Mouse (Mus musculus) lung, embryonic 16.5 days (tissue): Measurements from ENCODE around the gene Ccdc3. TPM values are rescaled to one million over a fixed set of nuclear protein-coding genes. Genes with fewer than 3 reads are reported as not detected.
"Not testable (repeated sequence)": the region's sequence is repeated elsewhere in the genome, so short reads cannot be mapped to it uniquely, and the experiment has no call there.

Experiments
- ATAC-seq: fragments of 200-750 bp; cut with Nextera tagmentation; 2 replicates; pipeline ENCODE4 v1.8.0; 2017; ENCODE audit warnings: low read depth, mild to moderate bottlenecking, moderate library complexity
- H3K27ac ChIP-seq: fragments of 300-500 bp; sonication (generic); 2 replicates; pipeline ENCODE4 v1.5.1; 2014; ENCODE audit warnings: mild to moderate bottlenecking, control low read depth, low read length
- H3K27me3 ChIP-seq: fragments of 300-500 bp; sonication (generic); 2 replicates; pipeline ENCODE4 v1.6.1; 2014; ENCODE audit warnings: low read depth, low read length, mixed read lengths; ENCODE audit not compliant: control insufficient read depth, insufficient read depth
- H3K36me3 ChIP-seq: fragments of 300-500 bp; sonication (generic); 2 replicates; pipeline ENCODE4 v1.6.1; 2014; ENCODE audit warnings: low read length; ENCODE audit not compliant: control insufficient read depth, insufficient read depth
- H3K4me1 ChIP-seq: fragments of 300-500 bp; sonication (generic); replicated peaks from 2 replicates; pipeline ENCODE4 v1.6.1; 2014; ENCODE audit warnings: low read length, mixed read lengths; ENCODE audit not compliant: control insufficient read depth, insufficient read depth
- H3K4me2 ChIP-seq: fragments of 300-500 bp; sonication (generic); 2 replicates; pipeline ENCODE4 v1.6.1; 2014; ENCODE audit warnings: low read depth, low read length, control low read depth
- H3K4me3 ChIP-seq: fragments of 300-500 bp; sonication (generic); 2 replicates; pipeline ENCODE4 v1.5.1; 2014; ENCODE audit warnings: mild to moderate bottlenecking, low read length, control low read depth
- H3K9ac ChIP-seq: fragments of 300-500 bp; sonication (generic); 2 replicates; pipeline ENCODE4 v1.6.1; 2014; ENCODE audit warnings: low read length, control low read depth
- H3K9me3 ChIP-seq: fragments of 300-500 bp; sonication (generic); 2 replicates; pipeline ENCODE4 v1.6.1; 2016; ENCODE audit warnings: low read length; ENCODE audit not compliant: control insufficient read depth
- WGBS: fragments of 180-500 bp; shearing (Covaris S2); extraction: QIAGEN DNeasy Blood & Tissue Kit; methylation state at CpG from one replicate; pipeline ENCODE4 v1.1.7; 2014; 5-methylcytosine and 5-hydroxymethylcytosine counted together
- polyA plus RNA-seq: library from polyadenylated mRNA; unstranded; fragments of >200 nt; fragmentation: Nextera tagmentation; extraction: Ambion mirVana; gene quantifications from 2 replicates; pipeline ENCODE4 v1.2.1, GENCODE M21; 2015

Gene Ccdc3
- polyA plus RNA-seq, result 1.6 and 1.9 TPM in 2 replicates

- Histone ChIP-seq H3K9ac (peak within 1 kb of the TSS; percentile 61), H3K4me3 (peak within 1 kb of the TSS; percentile 54), H3K4me1 (no peaks in the 10 kb centered on the region; the same call in 1 of the 2 replicates), H3K4me2 (peak within 1 kb of the TSS; percentile 86), H3K27ac (no peak within 1 kb of the TSS), H3K9me3 (no peaks in the 10 kb centered on the region), H3K27me3 (peaks cover 32% of the 10 kb centered on the region), H3K36me3 (no peaks in the 10 kb centered on the region)
- peak; percentile 67 for ATAC-seq
- 1% methylated on average over 64 of the region's 78 CpGs for WGBS
These were observed at the start of gene Ccdc3 for GRCm38 (mm10) chr2:5137500-5138286. Gene Ccdc3 (plus strand): TSS chr2:5137776.

DNA sequence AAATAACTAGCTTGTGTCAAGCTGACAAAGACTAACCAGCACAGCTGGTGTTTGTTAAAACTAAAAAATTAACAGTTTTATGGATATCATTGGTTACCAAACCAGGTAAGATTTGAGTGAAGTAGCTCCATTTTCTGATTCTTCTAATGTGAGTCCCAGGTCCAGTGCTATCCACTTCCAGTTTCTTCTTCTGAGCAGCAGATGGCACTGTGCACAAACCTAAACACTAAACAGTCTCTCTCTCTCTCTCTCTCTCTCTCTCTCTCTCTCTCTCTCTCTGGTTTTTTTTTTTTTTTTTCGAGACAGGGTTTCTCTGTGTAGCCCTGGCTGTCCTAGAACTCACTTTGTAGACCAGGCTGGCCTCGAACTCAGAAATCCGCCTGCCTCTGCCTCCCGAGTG, 47.2 kb upstream of the Ccdc3 start:
- not testable (repeated sequence) for H3K27me3 ChIP-seq, ATAC-seq, H3K27ac ChIP-seq, H3K4me2 ChIP-seq, H3K4me3 ChIP-seq, H3K4me1 ChIP-seq, H3K36me3 ChIP-seq, H3K9me3 ChIP-seq, H3K9ac ChIP-seq
- WGBS, result 81% methylated on average over 3 of the region's 4 CpGs

GRCm38 (mm10) chr2:5094876-5095275, 42.7 kb upstream of the Ccdc3 start:
- ATAC-seq, result no peak
- Histone ChIP-seq H3K4me2 (no peak overlapping the region), H3K27me3 (no peaks in the 10 kb centered on the region), H3K27ac (no peak overlapping the region), H3K9me3 (no peaks in the 10 kb centered on the region; the same call in 1 of the 2 replicates), H3K36me3 (no peaks in the 10 kb centered on the region), H3K4me1 (peaks cover 3% of the 10 kb centered on the region; the same call in 1 of the 2 replicates), H3K4me3 (no peak overlapping the region), H3K9ac (no peak overlapping the region)
- 86% methylated on average over 5 of the region's 5 CpGs for WGBS

- ATAC-seq, result no peak
- no peak overlapping the region for H3K27ac ChIP-seq
- 16% methylated on average over 1 of the region's 1 CpGs for WGBS
These were observed 42.3 kb upstream of the Ccdc3 start for GRCm38 (mm10) chr2:5095316-5095715.

DNA sequence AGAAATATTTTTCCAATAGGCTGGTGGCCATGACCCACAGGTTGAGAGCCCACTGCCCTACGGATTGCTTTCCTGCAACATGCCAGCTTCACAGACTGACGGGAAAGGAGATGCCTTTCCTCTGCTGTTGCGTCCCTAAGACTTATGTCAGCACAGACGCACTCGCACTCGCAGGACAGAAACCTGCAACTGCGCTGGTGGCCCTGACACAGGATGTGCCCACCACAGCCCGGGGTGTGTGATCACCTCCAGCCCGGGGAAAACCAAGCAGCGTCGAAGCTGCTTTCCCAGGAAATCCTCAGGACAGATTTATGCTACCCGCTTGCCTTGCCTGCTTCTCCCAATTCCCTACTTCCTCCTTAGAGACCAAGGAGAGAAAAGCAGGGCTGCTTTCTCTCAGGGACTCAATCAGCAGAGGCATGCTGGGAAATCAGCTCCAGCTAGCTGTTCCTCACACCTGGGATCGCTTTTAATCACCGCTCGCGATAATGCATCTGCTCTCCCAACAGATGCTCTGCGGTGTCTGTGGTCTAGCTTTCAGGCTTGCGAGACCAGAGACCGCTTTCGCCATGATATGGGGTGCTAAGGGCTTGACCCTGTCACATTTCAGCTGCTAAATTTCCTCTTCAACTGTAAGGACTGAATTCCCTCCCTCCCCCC, 39.7 kb upstream of the Ccdc3 start:
- peak overlapping the region; percentile 56 for H3K4me2 ChIP-seq
- no peaks in the 10 kb centered on the region for H3K27me3 ChIP-seq
- ATAC-seq, result no peak
- H3K9me3 ChIP-seq, result no peaks in the 10 kb centered on the region; the same call in 1 of the 2 replicates
- H3K4me1 ChIP-seq, result peaks cover 3% of the 10 kb centered on the region; the same call in 1 of the 2 replicates
- no peaks in the 10 kb centered on the region for H3K36me3 ChIP-seq
- H3K4me3 ChIP-seq, result peak overlapping the region; percentile 35
- peak overlapping the region; percentile 58 for H3K9ac ChIP-seq
- H3K27ac ChIP-seq, result no peak overlapping the region
- 10% methylated on average over 20 of the region's 20 CpGs for WGBS

More at GRCm38 (mm10) chr2:5095316-5095715, 42.3 kb upstream of the Ccdc3 start:
- no peaks in the 10 kb centered on the region for H3K27me3 ChIP-seq
- no peak overlapping the region for H3K4me2 ChIP-seq
- no peaks in the 10 kb centered on the region for H3K36me3 ChIP-seq
- peaks cover 3% of the 10 kb centered on the region; the same call in 1 of the 2 replicates for H3K4me1 ChIP-seq
- H3K9me3 ChIP-seq, result no peaks in the 10 kb centered on the region; the same call in 1 of the 2 replicates
- H3K4me3 ChIP-seq, result no peak overlapping the region
- no peak overlapping the region for H3K9ac ChIP-seq

DNA sequence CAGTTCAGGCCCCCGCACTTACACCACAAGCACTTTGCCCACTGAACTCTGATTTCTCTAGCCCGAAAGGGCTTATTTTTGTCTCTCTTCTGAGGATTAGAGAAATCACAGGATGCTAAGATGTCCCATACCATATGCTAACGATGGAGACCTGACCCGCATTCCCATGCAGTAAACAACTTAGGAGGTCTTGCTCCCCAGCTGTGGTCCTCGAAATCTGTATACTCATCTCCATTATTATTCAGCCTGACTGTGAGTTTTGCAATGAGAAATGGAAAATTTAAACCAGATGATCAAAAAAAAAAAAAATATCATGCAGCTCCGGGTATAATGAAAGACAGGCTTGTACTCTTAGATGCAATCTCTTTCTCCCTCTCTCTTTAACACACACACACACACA, 38.4 kb upstream of the Ccdc3 start:
- Histone ChIP-seq H3K27me3 (no peaks in the 10 kb centered on the region), H3K9ac (no peak overlapping the region), H3K9me3 (no peaks in the 10 kb centered on the region; the same call in 1 of the 2 replicates), H3K36me3 (no peaks in the 10 kb centered on the region), H3K4me1 (peaks cover 3% of the 10 kb centered on the region; the same call in 1 of the 2 replicates), H3K4me3 (no peak overlapping the region), H3K27ac (no peak overlapping the region), H3K4me2 (no peak overlapping the region)
- no peak for ATAC-seq
- 72% methylated on average over 6 of the region's 6 CpGs for WGBS

DNA sequence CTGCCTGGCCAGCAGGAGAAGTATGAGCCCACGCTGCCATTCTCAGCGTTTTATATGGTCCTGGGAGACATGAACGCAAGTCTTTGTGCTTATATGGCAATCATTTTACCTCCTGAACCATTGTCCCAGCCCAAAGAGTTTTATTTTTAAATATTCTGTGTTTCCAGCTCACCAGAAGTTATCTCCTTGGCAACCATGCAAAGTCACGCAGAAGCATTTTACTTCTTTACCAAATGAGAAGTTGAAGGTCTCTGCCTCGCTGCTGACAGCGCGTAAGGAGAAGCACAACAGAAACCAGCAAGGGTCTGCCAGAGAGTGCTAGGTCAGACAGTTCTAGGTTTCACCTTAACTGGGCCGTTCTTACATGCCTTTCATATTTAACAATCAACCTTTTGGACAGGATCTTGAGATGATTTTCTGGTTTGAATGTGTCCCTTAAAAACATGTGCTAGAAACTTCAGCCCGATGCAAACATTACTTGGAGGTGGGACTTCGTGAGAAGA, 35.8 kb upstream of the Ccdc3 start:
- H3K27ac ChIP-seq, result no peak overlapping the region
- H3K27me3 ChIP-seq, result no peaks in the 10 kb centered on the region
- 81% methylated on average over 10 of the region's 10 CpGs for WGBS
- no peak overlapping the region for H3K4me2 ChIP-seq
- no peak overlapping the region for H3K4me3 ChIP-seq
- ATAC-seq, result no peak
- no peaks in the 10 kb centered on the region for H3K9me3 ChIP-seq
- H3K36me3 ChIP-seq, result no peaks in the 10 kb centered on the region
- no peak overlapping the region for H3K9ac ChIP-seq
- H3K4me1 ChIP-seq, result peaks cover 3% of the 10 kb centered on the region; the same call in 1 of the 2 replicates

DNA sequence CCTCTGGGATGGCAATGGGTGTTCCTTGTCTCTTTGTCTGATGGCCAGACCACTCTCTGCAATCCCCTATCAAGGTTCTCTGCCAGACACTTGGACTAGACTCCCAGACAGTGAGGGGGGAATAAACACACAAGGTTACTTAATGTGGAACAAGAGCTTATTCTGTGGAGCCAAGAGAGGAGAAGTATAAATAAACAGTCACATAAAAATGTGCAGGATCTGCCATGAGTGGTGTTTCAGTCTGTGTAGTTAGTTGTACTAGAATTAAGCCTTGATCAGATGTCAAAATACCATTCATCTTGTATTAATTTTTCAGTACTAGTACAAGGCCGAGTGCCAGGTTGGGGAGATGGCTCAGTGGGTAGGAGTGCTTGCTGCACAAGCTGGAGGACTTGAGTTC, 34.7 kb upstream of the Ccdc3 start:
- no peak overlapping the region for H3K27ac ChIP-seq
- WGBS, result 42% methylated on average over 1 of the region's 1 CpGs
- no peak overlapping the region for H3K4me2 ChIP-seq
- peak; percentile 41 for ATAC-seq
- peaks cover 3% of the 10 kb centered on the region; the same call in 1 of the 2 replicates for H3K4me1 ChIP-seq
- H3K9me3 ChIP-seq, result no peaks in the 10 kb centered on the region
- H3K9ac ChIP-seq, result no peak overlapping the region
- H3K27me3 ChIP-seq, result no peaks in the 10 kb centered on the region
- no peak overlapping the region for H3K4me3 ChIP-seq
- no peaks in the 10 kb centered on the region for H3K36me3 ChIP-seq

GRCm38 (mm10) chr2:5112785-5113291, 24.7 kb upstream of the Ccdc3 start:
- 13% methylated on average over 8 of the region's 8 CpGs for WGBS
- no peak overlapping the region for H3K4me2 ChIP-seq
- ATAC-seq, result peak; percentile 45
- 0 out of 2 replicates have a peak overlapping the region, but pooled peaks have one; percentile 9 for H3K27ac ChIP-seq
- H3K4me3 ChIP-seq, result no peak overlapping the region
- H3K27me3 ChIP-seq, result no peaks in the 10 kb centered on the region
- H3K36me3 ChIP-seq, result no peaks in the 10 kb centered on the region
- peaks cover 7% of the 10 kb centered on the region for H3K4me1 ChIP-seq
- H3K9ac ChIP-seq, result no peak overlapping the region
- H3K9me3 ChIP-seq, result no peaks in the 10 kb centered on the region
